Mouse (Mus musculus) T-helper 2 cell (primary cell): Measurements from ENCODE around the gene Serpinf2.
"Not testable (repeated sequence)": the region's sequence is repeated elsewhere in the genome, so short reads cannot be mapped to it uniquely, and the experiment has no call there.

Source experiments
- in situ Hi-C: fragments of 300-600 bp; cut with MboI, MseI; formaldehyde crosslinking; loops from one replicate; pipeline ENCODE4 v1.15.1; 2025; ENCODE audit warnings: high pct_unique_total_duplicates

The Serpinf2 gene

GRCm38 (mm10) chr11:75459141-75459711 lies 19.8 kb upstream of the Serpinf2 start:
- in situ Hi-C loops = no loop called here

- in situ Hi-C loops = no loop called here
Observed at GRCm38 (mm10) chr11:75458628-75459041, 19.2 kb upstream of the Serpinf2 start.

- in situ Hi-C loops = no loop called here
Observed at GRCm38 (mm10) chr11:75458169-75458568, 18.8 kb upstream of the Serpinf2 start.

GRCm38 (mm10) chr11:75456440-75456871 lies 17.1 kb upstream of the Serpinf2 start:
- in situ Hi-C loops = no loop called here

- in situ Hi-C loops = not testable (repeated sequence)
Observed at GRCm38 (mm10) chr11:75455971-75456370, 16.6 kb upstream of the Serpinf2 start.

GRCm38 (mm10) chr11:75455041-75455736 lies 15.8 kb upstream of the Serpinf2 start:
- in situ Hi-C loops = no loop called here

GRCm38 (mm10) chr11:75453991-75454930 lies 14.9 kb upstream of the Serpinf2 start, which contains the start of gene Wdr81:
Wdr81 (minus strand) TSS chr11:75454717.
- in situ Hi-C loops = no loop called here

- in situ Hi-C loops = no loop called here
Observed at GRCm38 (mm10) chr11:75452812-75453557, 13.6 kb upstream of the Serpinf2 start.

- in situ Hi-C loops = no loop called here
Observed at GRCm38 (mm10) chr11:75452081-75452480, 12.7 kb upstream of the Serpinf2 start.

GRCm38 (mm10) chr11:75450936-75451335 lies 11.5 kb upstream of the Serpinf2 start:
- in situ Hi-C loops = no loop called here

GRCm38 (mm10) chr11:75450304-75450908 lies 11.0 kb upstream of the Serpinf2 start:
- in situ Hi-C loops = no loop called here

GRCm38 (mm10) chr11:75449695-75450094 lies 10.3 kb upstream of the Serpinf2 start:
- in situ Hi-C loops = no loop called here

GRCm38 (mm10) chr11:75448575-75448974 lies 9.2 kb upstream of the Serpinf2 start:
- in situ Hi-C loops = no loop called here

GRCm38 (mm10) chr11:75443711-75444110 lies 4.3 kb upstream of the Serpinf2 start:
- in situ Hi-C loops = no loop called here

- in situ Hi-C loops = no loop called here
Observed at GRCm38 (mm10) chr11:75441601-75442000, 2.2 kb upstream of the Serpinf2 start.

- in situ Hi-C loops = no loop called here
Observed at GRCm38 (mm10) chr11:75441034-75441433, 1.6 kb upstream of the Serpinf2 start.

- in situ Hi-C loops = no loop called here
Observed at GRCm38 (mm10) chr11:75439951-75440350, 560 bp upstream of the Serpinf2 start.

- in situ Hi-C loops = no loop called here
Observed at GRCm38 (mm10) chr11:75438804-75439203, 587 bp downstream of the Serpinf2 start.

- in situ Hi-C loops = no loop called here
Observed at GRCm38 (mm10) chr11:75438194-75438593, 1.2 kb downstream of the Serpinf2 start.

GRCm38 (mm10) chr11:75434138-75434537 lies 5.3 kb downstream of the Serpinf2 start:
- in situ Hi-C loops = loop anchor here (5.0 kb wide), 1 partner anchor 42 kb away; no protein-coding TSS in a partner anchor

GRCm38 (mm10) chr11:75431307-75431706 lies 8.1 kb downstream of the Serpinf2 start:
- in situ Hi-C loops = loop anchor here (5.0 kb wide), 1 partner anchor 39 kb away; no protein-coding TSS in a partner anchor
